In the genomic region with DNA sequence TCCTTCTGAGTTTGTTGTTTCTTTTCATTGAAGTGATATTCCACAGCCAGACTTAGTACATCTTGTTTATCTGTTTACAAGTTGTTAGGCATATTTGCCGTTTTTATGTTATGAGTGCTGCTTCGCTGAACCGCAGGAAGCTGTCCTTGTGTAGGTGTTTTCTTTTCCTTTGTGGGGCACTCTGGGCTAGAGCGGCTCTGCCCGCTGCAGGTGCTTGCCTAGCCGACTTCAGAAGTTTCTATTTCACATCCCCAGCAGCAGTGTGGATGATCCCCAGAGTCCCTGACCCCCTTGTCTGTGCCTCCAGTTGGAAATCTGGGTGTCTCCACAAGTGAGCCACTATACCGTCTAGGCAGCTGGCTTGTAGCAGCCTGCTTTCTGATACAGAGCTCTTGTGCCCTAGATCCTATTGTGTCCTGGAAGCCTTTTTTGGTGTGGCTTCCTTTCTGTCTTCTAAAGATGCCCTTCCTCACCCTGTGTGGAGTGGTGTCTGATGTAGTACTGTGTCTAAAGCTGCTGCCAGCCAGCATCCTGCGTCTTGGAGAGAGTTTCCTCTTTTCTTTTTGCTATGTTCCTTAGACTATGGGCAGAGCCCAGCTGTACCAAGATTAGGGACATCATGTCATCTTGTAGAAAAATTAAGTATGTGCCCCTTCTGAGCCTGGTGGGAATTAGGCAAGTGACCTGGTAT, we compare ENCODE assay signal across 10 mouse cellular contexts.
DNase-seq lines count a peak whose midpoint lies in the region; ATAC-seq and TF ChIP-seq lines count a peak whose summit lies in the region.
"Had no signal": no experiment of that assay in that cellular context is flagged by ENCODE, and none has a peak within 500 bp of the region (broad histone marks: within the 10 kb centered on the region; RNA-seq: fewer than 3 reads in every experiment).

No protein-coding gene starts in this region.

- WGBS in embryonic facial prominence, embryonic 12.5 days, result 77% methylated on average over 8 of the region's 8 CpGs
- WGBS in embryonic facial prominence, embryonic 10.5 days, result 83% methylated on average over 8 of the region's 8 CpGs
- 67% methylated on average over 8 of the region's 8 CpGs for WGBS in lung, embryonic 14.5 days
- WGBS in forebrain, embryonic 12.5 days, result 88% methylated on average over 8 of the region's 8 CpGs

- H3K4me2 ChIP-seq in embryonic facial prominence, embryonic 12.5 days (replicated peaks), result no peak overlapping the region
- H3K4me2 ChIP-seq in lung, embryonic 14.5 days, result peak overlapping the region; percentile 25; the same call in 1 of the 2 replicates
- no peak overlapping the region for H3K4me2 ChIP-seq in forebrain, embryonic 12.5 days

- H3K9me3 ChIP-seq in embryonic facial prominence, embryonic 12.5 days, result no peaks in the 10 kb centered on the region
- no peaks in the 10 kb centered on the region for H3K9me3 ChIP-seq in embryonic facial prominence, embryonic 10.5 days
- H3K9me3 ChIP-seq in lung, embryonic 14.5 days (ENCODE audit: low read depth, low read length), result no peaks in the 10 kb centered on the region
- H3K9me3 ChIP-seq in forebrain, embryonic 12.5 days, result no peaks in the 10 kb centered on the region

- no peaks in the 10 kb centered on the region for H3K27me3 ChIP-seq in embryonic facial prominence, embryonic 12.5 days
- H3K27me3 ChIP-seq in embryonic facial prominence, embryonic 10.5 days (replicated peaks; ENCODE audit: low read depth, poor library complexity, severe bottlenecking), result no peaks in the 10 kb centered on the region
- no peaks in the 10 kb centered on the region for H3K27me3 ChIP-seq in lung, embryonic 14.5 days (ENCODE audit: insufficient read depth, low read length)
- 0 out of 2 replicates have a peak, but pooled peaks cover 2% of the 10 kb centered on the region for H3K27me3 ChIP-seq in forebrain, embryonic 12.5 days

- H3K36me3 ChIP-seq in embryonic facial prominence, embryonic 12.5 days, result peaks cover 19% of the 10 kb centered on the region; the same call in 1 of the 2 replicates
- peaks cover 35% of the 10 kb centered on the region for H3K36me3 ChIP-seq in embryonic facial prominence, embryonic 10.5 days (replicated peaks)
- peaks cover 35% of the 10 kb centered on the region for H3K36me3 ChIP-seq in lung, embryonic 14.5 days (ENCODE audit: insufficient read depth)
- peaks cover 3% of the 10 kb centered on the region; the same call in 1 of the 2 replicates for H3K36me3 ChIP-seq in forebrain, embryonic 12.5 days (replicated peaks)

- peak overlapping the region; percentile 26; the same call in 1 of the 2 replicates for H3K27ac ChIP-seq in embryonic facial prominence, embryonic 12.5 days
- H3K27ac ChIP-seq in embryonic facial prominence, embryonic 10.5 days (replicated peaks), result no peak overlapping the region
- H3K27ac ChIP-seq in lung, embryonic 14.5 days (ENCODE audit: low read depth), result 0 out of 2 replicates have a peak overlapping the region, but pooled peaks have one; percentile 21
- no peak overlapping the region for H3K27ac ChIP-seq in forebrain, embryonic 12.5 days

- peaks cover 65% of the 10 kb centered on the region for H3K4me1 ChIP-seq in embryonic facial prominence, embryonic 12.5 days
- H3K4me1 ChIP-seq in embryonic facial prominence, embryonic 10.5 days, result peaks cover 40% of the 10 kb centered on the region
- peaks cover 49% of the 10 kb centered on the region for H3K4me1 ChIP-seq in lung, embryonic 14.5 days (ENCODE audit: insufficient read depth)
- H3K4me1 ChIP-seq in forebrain, embryonic 12.5 days, result peaks cover 7% of the 10 kb centered on the region; the same call in 1 of the 2 replicates

- H3K4me3 ChIP-seq in embryonic facial prominence, embryonic 12.5 days, result no peak overlapping the region
- no peak overlapping the region for H3K4me3 ChIP-seq in embryonic facial prominence, embryonic 10.5 days
- H3K4me3 ChIP-seq in lung, embryonic 14.5 days (ENCODE audit: low read depth, low read length), result no peak overlapping the region
- H3K4me3 ChIP-seq in forebrain, embryonic 12.5 days (replicated peaks), result no peak overlapping the region

- DNase-seq in embryonic facial prominence, embryonic 10.5 days (ENCODE audit: low spot score), result no peak
- no peak for DNase-seq in lung, embryonic 14.5 days
- DNase-seq in lung, postnatal 10 days, result no peak
- DNase-seq in thymus, postnatal 14 days, result peak; percentile 56
- no peak for DNase-seq in adipocyte (ENCODE audit: low spot score)
- DNase-seq: cerebellum, postnatal 14 days; lung, adult 2 months had no signal

- ATAC-seq in embryonic facial prominence, embryonic 12.5 days (ENCODE audit: insufficient number of reproducible peaks, insufficient read depth, low FRiP score, low TSS enrichment), result no peak
- no peak for ATAC-seq in lung, embryonic 14.5 days (ENCODE audit: insufficient read depth)
- peak; percentile 23 for ATAC-seq in inflammation-experienced regulatory T-cells, adult 6 months
- no peak for ATAC-seq in forebrain, embryonic 12.5 days (ENCODE audit: low FRiP score)

- no peak overlapping the region for H3K9ac ChIP-seq in embryonic facial prominence, embryonic 12.5 days
- 0 out of 2 replicates have a peak overlapping the region, but pooled peaks have one; percentile 11 for H3K9ac ChIP-seq in lung, embryonic 14.5 days
- H3K9ac ChIP-seq in forebrain, embryonic 12.5 days, result no peak overlapping the region

- no peak for TF ChIP-seq CTCF in lung, embryonic 14.5 days (IDR thresholded peaks at IDR 0.05; ENCODE audit: low read depth)

Comparison
In these comparisons a context has a peak if more than half of its experiments do, and no peak if none do; other contexts are left out.
1. H3K27ac ChIP-seq: peak in embryonic facial prominence, embryonic 12.5 days (single experiment) and lung, embryonic 14.5 days (single experiment); none in embryonic facial prominence, embryonic 10.5 days (single experiment) and forebrain, embryonic 12.5 days (single experiment).